Mouse (Mus musculus) forebrain, embryonic 15.5 days (tissue): ENCODE measurements around the gene Gabbr2. TPM values are rescaled to one million over a fixed set of nuclear protein-coding genes. Genes with fewer than 3 reads are reported as not detected.

Experiments
- ATAC-seq: fragments of 200-750 bp; cut with Nextera tagmentation; replicated peaks from 2 replicates; pipeline ENCODE4 v1.8.0; 2017; ENCODE audit warnings: mild to moderate bottlenecking, moderate TSS enrichment, moderate library complexity
- H3K27ac ChIP-seq: fragments of 300-500 bp; sonication (generic); replicated peaks from 2 replicates; pipeline ENCODE4 v1.5.1; 2015; ENCODE audit warnings: mild to moderate bottlenecking, inconsistent platforms
- H3K27me3 ChIP-seq: fragments of 300-500 bp; sonication (generic); 2 replicates; pipeline ENCODE4 v1.6.1; 2015; ENCODE audit warnings: inconsistent platforms
- H3K36me3 ChIP-seq: fragments of 300-500 bp; sonication (generic); 2 replicates; pipeline ENCODE4 v1.6.1; 2015; ENCODE audit warnings: mild to moderate bottlenecking, inconsistent platforms
- H3K4me1 ChIP-seq: fragments of 300-500 bp; sonication (generic); 2 replicates; pipeline ENCODE4 v1.6.1; 2015; ENCODE audit warnings: inconsistent platforms
- H3K4me2 ChIP-seq: fragments of 300-500 bp; sonication (generic); replicated peaks from 2 replicates; pipeline ENCODE4 v1.6.1; 2015; ENCODE audit warnings: mild to moderate bottlenecking, inconsistent platforms
- H3K4me3 ChIP-seq: fragments of 300-500 bp; sonication (generic); 2 replicates; pipeline ENCODE4 v1.5.1; 2015; ENCODE audit warnings: mild to moderate bottlenecking, inconsistent platforms
- H3K9ac ChIP-seq: fragments of 300-500 bp; sonication (generic); replicated peaks from 2 replicates; pipeline ENCODE4 v1.6.1; 2015; ENCODE audit warnings: mild to moderate bottlenecking, inconsistent platforms
- H3K9me3 ChIP-seq: fragments of 300-500 bp; sonication (generic); 2 replicates; pipeline ENCODE4 v1.6.1; 2016; ENCODE audit warnings: inconsistent platforms
- WGBS: fragments of 180-500 bp; shearing (Covaris S2); methylation state at CpG from one replicate; pipeline ENCODE4 v1.1.7; 2015; ENCODE audit warnings: mixed read lengths; 5-methylcytosine and 5-hydroxymethylcytosine counted together
- polyA plus RNA-seq: library from polyadenylated mRNA; unstranded; fragments of >200 nt; fragmentation: Nextera tagmentation; extraction: Ambion mirVana; gene quantifications from 2 replicates; pipeline ENCODE4 v1.2.1, GENCODE M21; 2015

Gene Gabbr2
- polyA plus RNA-seq, 1 experiment from 2014 or later = 3.6 TPM

GRCm38 (mm10) chr4:46710523-46710922 is 281.1 kb downstream of the Gabbr2 start:
- Histone ChIP-seq H3K9ac (no peak overlapping the region), H3K36me3 (no peaks in the 10 kb centered on the region), H3K4me3 (no peak overlapping the region), H3K9me3 (no peaks in the 10 kb centered on the region), H3K27me3 (no peaks in the 10 kb centered on the region), H3K27ac (0 out of 2 replicates have a peak overlapping the region, but pooled peaks have one; percentile 49), H3K4me1 (peaks cover 27% of the 10 kb centered on the region), H3K4me2 (no peak overlapping the region)
- 49% methylated on average over 4 of the region's 4 CpGs for WGBS
- ATAC-seq = no peak

- H3K4me2 ChIP-seq = no peak overlapping the region
- H3K36me3 ChIP-seq = no peaks in the 10 kb centered on the region
- no peaks in the 10 kb centered on the region for H3K27me3 ChIP-seq
- H3K4me1 ChIP-seq = peaks cover 27% of the 10 kb centered on the region
- no peak for ATAC-seq
- peak overlapping the region; percentile 49 for H3K27ac ChIP-seq
- no peak overlapping the region; the same call in 1 of the 2 replicates for H3K9ac ChIP-seq
- no peaks in the 10 kb centered on the region for H3K9me3 ChIP-seq
- 75% methylated on average over 6 of the region's 6 CpGs for WGBS
- H3K4me3 ChIP-seq = no peak overlapping the region
These were observed 281.7 kb downstream of the Gabbr2 start for GRCm38 (mm10) chr4:46710018-46710417.

GRCm38 (mm10) chr4:46709492-46709891 is 282.2 kb downstream of the Gabbr2 start:
- H3K27ac ChIP-seq = peak overlapping the region; percentile 49
- ATAC-seq = peak; percentile 57; the same call in 1 of the 2 replicates

GRCm38 (mm10) chr4:46705739-46706138 is 285.9 kb downstream of the Gabbr2 start:
- no peaks in the 10 kb centered on the region for H3K27me3 ChIP-seq
- peaks cover 16% of the 10 kb centered on the region for H3K4me1 ChIP-seq
- H3K27ac ChIP-seq = no peak overlapping the region
- H3K9me3 ChIP-seq = no peaks in the 10 kb centered on the region
- no peaks in the 10 kb centered on the region for H3K36me3 ChIP-seq
- no peak overlapping the region for H3K4me2 ChIP-seq
- H3K4me3 ChIP-seq = no peak overlapping the region
- ATAC-seq = no peak
- no peak overlapping the region for H3K9ac ChIP-seq
- WGBS = 78% methylated on average over 12 of the region's 12 CpGs

More at GRCm38 (mm10) chr4:46709492-46709891, 282.2 kb downstream of the Gabbr2 start:
- Histone ChIP-seq H3K4me2 (no peak overlapping the region), H3K4me1 (peaks cover 27% of the 10 kb centered on the region), H3K36me3 (no peaks in the 10 kb centered on the region), H3K4me3 (no peak overlapping the region), H3K27me3 (no peaks in the 10 kb centered on the region), H3K9ac (no peak overlapping the region), H3K9me3 (no peaks in the 10 kb centered on the region)
- 57% methylated on average over 7 of the region's 7 CpGs for WGBS

- no peak overlapping the region for H3K27ac ChIP-seq
- WGBS = 95% methylated on average over 10 of the region's 10 CpGs
- H3K4me1 ChIP-seq = peaks cover 12% of the 10 kb centered on the region
- ATAC-seq = no peak
- H3K27me3 ChIP-seq = no peaks in the 10 kb centered on the region
- H3K36me3 ChIP-seq = no peaks in the 10 kb centered on the region
- H3K4me2 ChIP-seq = no peak overlapping the region
- H3K9me3 ChIP-seq = no peaks in the 10 kb centered on the region
- H3K9ac ChIP-seq = no peak overlapping the region
- no peak overlapping the region for H3K4me3 ChIP-seq
These were observed 288.5 kb downstream of the Gabbr2 start for GRCm38 (mm10) chr4:46703146-46703545.

- Histone ChIP-seq H3K4me3 (no peak overlapping the region), H3K27me3 (no peaks in the 10 kb centered on the region), H3K4me1 (peaks cover 12% of the 10 kb centered on the region), H3K9ac (no peak overlapping the region), H3K36me3 (no peaks in the 10 kb centered on the region), H3K4me2 (no peak overlapping the region), H3K27ac (peak overlapping the region; percentile 70; the same call in 1 of the 2 replicates), H3K9me3 (no peaks in the 10 kb centered on the region)
- WGBS = 9% methylated on average over 10 of the region's 10 CpGs
- ATAC-seq = peak; percentile 79
These were observed 291.4 kb downstream of the Gabbr2 start for GRCm38 (mm10) chr4:46700223-46700651.

- WGBS = 66% methylated on average over 6 of the region's 6 CpGs
- Histone ChIP-seq H3K36me3 (no peaks in the 10 kb centered on the region), H3K27ac (no peak overlapping the region), H3K27me3 (no peaks in the 10 kb centered on the region), H3K4me1 (peaks cover 12% of the 10 kb centered on the region), H3K9ac (no peak overlapping the region), H3K4me2 (no peak overlapping the region), H3K9me3 (no peaks in the 10 kb centered on the region), H3K4me3 (no peak overlapping the region)
- no peak for ATAC-seq
These were observed 295.2 kb downstream of the Gabbr2 start for GRCm38 (mm10) chr4:46696467-46696866.

GRCm38 (mm10) chr4:46690565-46690964 is 301.1 kb downstream of the Gabbr2 start:
- Histone ChIP-seq H3K4me2 (no peak overlapping the region), H3K4me3 (no peak overlapping the region), H3K27ac (no peak overlapping the region), H3K9me3 (no peaks in the 10 kb centered on the region), H3K9ac (no peak overlapping the region), H3K27me3 (0 out of 2 replicates have a peak, but pooled peaks cover 2% of the 10 kb centered on the region), H3K4me1 (no peaks in the 10 kb centered on the region), H3K36me3 (no peaks in the 10 kb centered on the region)
- 85% methylated on average over 8 of the region's 8 CpGs for WGBS
- ATAC-seq = no peak

GRCm38 (mm10) chr4:46690023-46690420 is 301.7 kb downstream of the Gabbr2 start:
- no peaks in the 10 kb centered on the region for H3K9me3 ChIP-seq
- H3K27ac ChIP-seq = no peak overlapping the region
- H3K4me3 ChIP-seq = no peak overlapping the region
- 84% methylated on average over 8 of the region's 8 CpGs for WGBS
- H3K4me1 ChIP-seq = no peaks in the 10 kb centered on the region
- 0 out of 2 replicates have a peak, but pooled peaks cover 2% of the 10 kb centered on the region for H3K27me3 ChIP-seq
- no peak overlapping the region for H3K9ac ChIP-seq
- H3K4me2 ChIP-seq = no peak overlapping the region
- H3K36me3 ChIP-seq = no peaks in the 10 kb centered on the region
- no peak for ATAC-seq

- 43% methylated on average over 15 of the region's 15 CpGs for WGBS
- H3K9ac ChIP-seq = no peak overlapping the region
- no peaks in the 10 kb centered on the region for H3K4me1 ChIP-seq
- H3K9me3 ChIP-seq = no peaks in the 10 kb centered on the region
- no peak overlapping the region for H3K4me2 ChIP-seq
- H3K27me3 ChIP-seq = 0 out of 2 replicates have a peak, but pooled peaks cover 2% of the 10 kb centered on the region
- no peak overlapping the region for H3K4me3 ChIP-seq
- peak; percentile 65 for ATAC-seq
- no peak overlapping the region for H3K27ac ChIP-seq
- H3K36me3 ChIP-seq = no peaks in the 10 kb centered on the region
These were observed 302.2 kb downstream of the Gabbr2 start for GRCm38 (mm10) chr4:46689397-46690022.

GRCm38 (mm10) chr4:46688213-46688832 is 303.4 kb downstream of the Gabbr2 start:
- H3K4me3 ChIP-seq = no peak overlapping the region
- no peak for ATAC-seq
- H3K4me2 ChIP-seq = no peak overlapping the region
- H3K4me1 ChIP-seq = peaks cover 5% of the 10 kb centered on the region; the same call in 1 of the 2 replicates
- H3K36me3 ChIP-seq = no peaks in the 10 kb centered on the region
- H3K27me3 ChIP-seq = 0 out of 2 replicates have a peak, but pooled peaks cover 2% of the 10 kb centered on the region
- H3K9ac ChIP-seq = no peak overlapping the region
- WGBS = 86% methylated on average over 14 of the region's 14 CpGs
- no peak overlapping the region for H3K27ac ChIP-seq
- no peaks in the 10 kb centered on the region for H3K9me3 ChIP-seq

GRCm38 (mm10) chr4:46684160-46684559 is 307.5 kb downstream of the Gabbr2 start:
- Histone ChIP-seq H3K27ac (no peak overlapping the region), H3K4me3 (no peak overlapping the region), H3K9ac (no peak overlapping the region), H3K4me1 (peaks cover 5% of the 10 kb centered on the region; the same call in 1 of the 2 replicates), H3K27me3 (no peaks in the 10 kb centered on the region), H3K36me3 (no peaks in the 10 kb centered on the region), H3K4me2 (no peak overlapping the region), H3K9me3 (no peaks in the 10 kb centered on the region)
- ATAC-seq = no peak
- WGBS = 33% methylated on average over 6 of the region's 6 CpGs
